Mouse (Mus musculus) hindbrain, postnatal 0 days (tissue): ENCODE results near the gene Dock4. TPM values are rescaled to one million over a fixed set of nuclear protein-coding genes. Genes with fewer than 3 reads are reported as not detected.
A peak's percentile ranks its signal among the peaks of the same experiment; 100 is the strongest.
"Not testable (repeated sequence)": the region's sequence is repeated elsewhere in the genome, so short reads cannot be mapped to it uniquely, and the experiment has no call there.

Source experiments
- ATAC-seq: fragments of 200-750 bp; cut with Nextera tagmentation; 2 replicates; pipeline ENCODE4 v1.8.0; 2017; ENCODE audit warnings: mild to moderate bottlenecking, moderate TSS enrichment, moderate library complexity
- DNase-seq: peaks from one replicate; pipeline ENCODE4 v3.0.0-alpha.2; 2015; ENCODE audit warnings: low spot score
- H3K27ac ChIP-seq: fragments of 300-500 bp; sonication (generic); 2 replicates; pipeline ENCODE4 v1.5.1; 2014; ENCODE audit warnings: mild to moderate bottlenecking
- H3K27me3 ChIP-seq: fragments of 300-500 bp; sonication (generic); 2 replicates; pipeline ENCODE4 v1.6.1; 2014; ENCODE audit warnings: low read length, mixed read lengths; ENCODE audit not compliant: insufficient read depth
- H3K36me3 ChIP-seq: fragments of 300-500 bp; sonication (generic); 2 replicates; pipeline ENCODE4 v1.6.1; 2014; ENCODE audit warnings: low read length, mixed read lengths; ENCODE audit not compliant: insufficient read depth
- H3K4me1 ChIP-seq: fragments of 300-500 bp; sonication (generic); 2 replicates; pipeline ENCODE4 v1.6.1; 2014; ENCODE audit warnings: antibody characterized with exemption, low read length, mixed read lengths; ENCODE audit not compliant: insufficient read depth
- H3K4me2 ChIP-seq: fragments of 300-500 bp; sonication (generic); 2 replicates; pipeline ENCODE4 v1.6.1; 2014; ENCODE audit warnings: low read depth, mild to moderate bottlenecking, low read length, moderate library complexity, mixed read lengths
- H3K4me3 ChIP-seq: fragments of 300-500 bp; sonication (generic); 2 replicates; pipeline ENCODE4 v1.5.1; 2014; ENCODE audit warnings: low read length
- H3K9ac ChIP-seq: fragments of 300-500 bp; sonication (generic); replicated peaks from 2 replicates; pipeline ENCODE4 v1.6.1; 2014; ENCODE audit warnings: mild to moderate bottlenecking, low read length, moderate library complexity, mixed read lengths
- H3K9me3 ChIP-seq: fragments of 300-500 bp; sonication (generic); 2 replicates; pipeline ENCODE4 v1.6.1; 2016; ENCODE audit warnings: low read length, mixed read lengths
- CTCF ChIP-seq: IDR thresholded peaks from 2 replicates; pipeline ENCODE4 v1.5.1; 2016; ENCODE audit warnings: antibody characterized with exemption, control low read depth, low read depth
- WGBS: fragments of 180-500 bp; shearing (Covaris S2); extraction: QIAGEN DNeasy Blood & Tissue Kit; methylation state at CpG from one replicate; pipeline ENCODE4 v1.1.7; 2014; 5-methylcytosine and 5-hydroxymethylcytosine counted together
- polyA plus RNA-seq: library from polyadenylated mRNA; unstranded; fragments of >200 nt; fragmentation: Nextera tagmentation; extraction: Ambion mirVana; gene quantifications from 2 replicates; pipeline ENCODE4 v1.2.1, GENCODE M21; 2015
- total RNA-seq: library from RNA; depleted of rRNA; stranded (reverse); fragments of >200 nt; gene quantifications from 2 replicates; pipeline ENCODE4 v1.2.3, GENCODE M21; 2014

Gene Dock4
- total and polyA plus RNA-seq, 2 experiments from 2014 or later: 16.7 to 30.7 TPM

DNA sequence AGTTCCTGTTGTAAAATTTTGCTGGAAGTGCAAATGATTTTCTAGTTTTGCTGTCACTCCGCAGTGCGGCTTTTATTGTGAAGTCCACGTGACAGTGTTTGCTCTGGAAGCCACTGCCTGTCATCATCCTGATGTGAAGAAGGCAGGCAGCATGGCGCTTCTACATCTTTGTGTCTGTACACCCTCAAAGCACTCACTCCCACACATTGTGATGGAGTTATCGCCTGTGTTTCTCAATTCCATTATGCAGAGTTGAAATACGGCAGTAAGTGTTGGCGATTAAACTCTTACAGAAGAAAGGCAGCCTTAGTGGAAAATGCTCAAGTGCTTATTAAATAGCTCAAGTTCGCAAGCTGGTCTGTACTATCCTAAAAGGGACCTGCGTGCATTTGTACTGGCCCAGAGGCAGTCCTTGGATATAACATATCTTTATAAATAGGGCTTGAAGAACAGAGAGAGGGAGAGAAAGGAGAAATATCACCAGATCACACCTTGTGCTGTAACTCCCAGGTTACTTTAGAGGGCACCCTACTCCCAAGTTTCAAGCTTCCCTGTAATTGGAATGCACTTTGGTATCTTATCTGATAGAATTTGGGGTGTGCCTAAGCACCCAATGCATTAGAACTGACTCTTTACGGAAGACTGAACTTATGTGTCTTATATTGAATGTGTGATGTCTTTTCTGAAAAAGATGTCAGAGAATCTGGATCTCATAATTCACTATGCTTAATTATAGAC, 396.7 kb downstream of the Dock4 start:
- no peak overlapping the region for H3K9ac ChIP-seq
- H3K27ac ChIP-seq: no peak overlapping the region
- H3K9me3 ChIP-seq: no peaks in the 10 kb centered on the region
- no peaks in the 10 kb centered on the region for H3K4me1 ChIP-seq
- DNase-seq: peak; percentile 69
- 78% methylated on average over 10 of the region's 10 CpGs for WGBS
- peak; percentile 65 for TF ChIP-seq CTCF
- ATAC-seq: no peak
- no peak overlapping the region for H3K4me3 ChIP-seq
- 0 out of 2 replicates have a peak, but pooled peaks cover 6% of the 10 kb centered on the region for H3K36me3 ChIP-seq
- H3K4me2 ChIP-seq: no peak overlapping the region
- no peaks in the 10 kb centered on the region for H3K27me3 ChIP-seq

DNA sequence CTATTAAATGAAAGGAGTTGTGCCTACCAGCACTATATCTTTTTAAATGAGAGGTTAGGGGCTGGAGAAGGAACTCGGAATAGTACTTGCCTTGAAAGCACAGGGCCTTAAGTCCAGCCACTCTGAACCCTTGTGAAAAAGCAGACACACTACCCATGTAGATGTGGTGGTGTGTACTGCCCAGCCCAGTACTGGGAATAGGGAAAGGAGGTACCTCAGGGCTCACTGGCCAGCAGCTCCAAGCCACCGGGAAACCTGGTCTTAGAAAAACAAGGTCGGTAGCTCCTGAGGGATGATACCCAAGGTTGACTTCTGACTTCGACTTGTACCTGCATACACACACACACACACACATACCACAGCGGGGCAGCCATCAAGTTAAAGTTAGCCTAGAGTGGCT, 397.2 kb downstream of the Dock4 start:
- no peak for TF ChIP-seq CTCF
- Histone ChIP-seq H3K9ac (no peak overlapping the region), H3K4me2 (no peak overlapping the region), H3K4me1 (no peaks in the 10 kb centered on the region), H3K9me3 (no peaks in the 10 kb centered on the region), H3K36me3 (0 out of 2 replicates have a peak, but pooled peaks cover 6% of the 10 kb centered on the region), H3K4me3 (no peak overlapping the region), H3K27me3 (no peaks in the 10 kb centered on the region), H3K27ac (no peak overlapping the region)
- ATAC-seq: no peak
- WGBS: 84% methylated on average over 5 of the region's 5 CpGs
- DNase-seq: no peak

GRCm38 (mm10) chr12:40843474-40844080, 397.8 kb downstream of the Dock4 start:
- H3K27ac ChIP-seq: no peak overlapping the region
- WGBS: 68% methylated on average over 3 of the region's 3 CpGs
- H3K36me3 ChIP-seq: 0 out of 2 replicates have a peak, but pooled peaks cover 6% of the 10 kb centered on the region
- no peaks in the 10 kb centered on the region for H3K27me3 ChIP-seq
- no peak overlapping the region for H3K4me2 ChIP-seq
- H3K9me3 ChIP-seq: no peaks in the 10 kb centered on the region
- no peak overlapping the region for H3K9ac ChIP-seq
- DNase-seq (no peak), ATAC-seq (no peak)
- no peak for TF ChIP-seq CTCF
- no peak overlapping the region for H3K4me3 ChIP-seq
- H3K4me1 ChIP-seq: no peaks in the 10 kb centered on the region

GRCm38 (mm10) chr12:40844324-40844723, 398.6 kb downstream of the Dock4 start:
- H3K4me2 ChIP-seq: no peak overlapping the region
- H3K27me3 ChIP-seq: no peaks in the 10 kb centered on the region
- no peak overlapping the region for H3K4me3 ChIP-seq
- no peak for TF ChIP-seq CTCF
- no peak overlapping the region for H3K9ac ChIP-seq
- DNase-seq: no peak
- no peak overlapping the region for H3K27ac ChIP-seq
- no peaks in the 10 kb centered on the region for H3K4me1 ChIP-seq
- 94% methylated on average over 22 of the region's 22 CpGs for WGBS
- ATAC-seq: no peak
- H3K9me3 ChIP-seq: no peaks in the 10 kb centered on the region
- H3K36me3 ChIP-seq: 0 out of 2 replicates have a peak, but pooled peaks cover 6% of the 10 kb centered on the region

- ATAC-seq: no peak
- Histone ChIP-seq H3K27ac (no peak overlapping the region), H3K27me3 (no peaks in the 10 kb centered on the region), H3K4me1 (no peaks in the 10 kb centered on the region), H3K4me2 (no peak overlapping the region), H3K9me3 (no peaks in the 10 kb centered on the region), H3K9ac (no peak overlapping the region), H3K36me3 (no peaks in the 10 kb centered on the region), H3K4me3 (no peak overlapping the region)
- no peak for DNase-seq
- no peak for TF ChIP-seq CTCF
- WGBS: 89% methylated on average over 7 of the region's 7 CpGs
Observed at GRCm38 (mm10) chr12:40854705-40855367, 409.1 kb downstream of the Dock4 start.

- Histone ChIP-seq H3K4me1 (no peaks in the 10 kb centered on the region), H3K9ac (no peak overlapping the region), H3K27ac (no peak overlapping the region), H3K4me2 (no peak overlapping the region), H3K36me3 (no peaks in the 10 kb centered on the region), H3K27me3 (no peaks in the 10 kb centered on the region), H3K4me3 (no peak overlapping the region), H3K9me3 (no peaks in the 10 kb centered on the region)
- ATAC-seq (no peak), DNase-seq (no peak)
- TF ChIP-seq CTCF: no peak
- WGBS: 94% methylated on average over 6 of the region's 7 CpGs
Observed at GRCm38 (mm10) chr12:40857466-40857865, 411.7 kb downstream of the Dock4 start.

DNA sequence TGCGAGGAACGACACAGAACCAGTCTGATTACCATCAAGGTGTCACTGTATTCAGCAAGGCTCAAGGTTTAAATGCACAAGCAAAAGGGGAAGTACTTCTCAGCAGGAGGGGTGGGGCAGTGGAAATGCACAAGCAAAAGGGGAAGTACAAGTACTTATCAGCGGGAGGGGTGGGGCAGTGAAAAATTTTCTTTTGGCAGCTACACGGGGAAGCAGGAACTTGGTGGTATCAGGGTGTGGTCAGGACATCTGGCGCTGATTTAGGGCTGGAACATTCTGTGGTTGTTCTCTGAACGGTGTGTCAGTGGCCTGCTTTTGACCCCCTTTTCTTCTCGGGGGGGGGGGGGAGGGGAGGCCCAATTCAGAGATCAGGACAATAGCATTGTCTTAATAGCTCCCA, 413.0 kb downstream of the Dock4 start:
- not testable (repeated sequence) for H3K4me2 ChIP-seq, H3K27ac ChIP-seq, H3K36me3 ChIP-seq, DNase-seq, ATAC-seq, H3K9ac ChIP-seq, H3K4me3 ChIP-seq, H3K4me1 ChIP-seq, H3K27me3 ChIP-seq, H3K9me3 ChIP-seq
- 81% methylated on average over 7 of the region's 7 CpGs for WGBS
